Mouse (Mus musculus) lung, postnatal 0 days (tissue): Measurements from ENCODE around the gene Espnl.

Experiments
- CTCF ChIP-seq: IDR thresholded peaks from 2 replicates; pipeline ENCODE4 v1.5.1; 2016; ENCODE audit warnings: antibody characterized with exemption, mild to moderate bottlenecking
- EP300 ChIP-seq: IDR thresholded peaks from 2 replicates; pipeline ENCODE4 v1.6.1; 2016; ENCODE audit warnings: antibody characterized with exemption, mild to moderate bottlenecking, control low read depth

- TF ChIP-seq CTCF, result peak; percentile 88
- TF ChIP-seq EP300, result no peak
Measured at GRCm38 (mm10) chr1:91366215-91367108, 44.6 kb downstream of the Espnl start, which contains the start of gene Erfe.
